Mouse (Mus musculus) heart, postnatal 14 days (tissue): ENCODE measurements at regions not wholly inside any gene's neighbourhood (a gene's known extent, or its start where the extent isn't known, plus 50 kb on each side); places are given as distances from the start of the nearest gene placed in this dataset.

ENCODE experiments used
- DNase-seq, 2 experiments: peaks; one replicate each; pipeline ENCODE4 v3.0.0; 2021 to 2022
- intact Hi-C: fragments of 180-260 bp; cut with DNase I; formaldehyde crosslinking; loops from one replicate; pipeline ENCODE4 v1.15.1; 2025

- DNase-seq, result peak; percentile 11 to 51
- intact Hi-C loops, result loop anchor here (2.0 kb wide), 1 partner anchor 880 kb away; no protein-coding TSS in a partner anchor
Observed at GRCm38 (mm10) chr1:41810318-41810964, 885.1 kb upstream of the Pou3f3 start.

- intact Hi-C loops, result loop anchor here (2.0 kb wide), 1 partner anchor 880 kb away; no protein-coding TSS in a partner anchor
- DNase-seq, result no peak
Observed at GRCm38 (mm10) chr1:41811130-41811529, 884.4 kb upstream of the Pou3f3 start.

GRCm38 (mm10) chr1:41812071-41812470 is 883.5 kb upstream of the Pou3f3 start:
- intact Hi-C loops, result no loop called here
- DNase-seq, result no peak

GRCm38 (mm10) chr1:41814032-41815005 is 881.2 kb upstream of the Pou3f3 start:
- no peak for DNase-seq
- intact Hi-C loops, result no loop called here

GRCm38 (mm10) chr1:41815021-41815420 is 880.5 kb upstream of the Pou3f3 start:
- no peak for DNase-seq
- intact Hi-C loops, result no loop called here

GRCm38 (mm10) chr1:41822742-41823141 is 872.8 kb upstream of the Pou3f3 start:
- intact Hi-C loops, result no loop called here
- DNase-seq, result no peak

- DNase-seq, result no peak
- intact Hi-C loops, result no loop called here
Observed at GRCm38 (mm10) chr1:41825223-41825622, 870.3 kb upstream of the Pou3f3 start.

GRCm38 (mm10) chr1:41831641-41832040 is 863.9 kb upstream of the Pou3f3 start:
- intact Hi-C loops, result no loop called here
- DNase-seq, result no peak
